Mouse (Mus musculus) yolk sac, embryonic 10.5 days (tissue): ENCODE measurements at regions not wholly inside any gene's neighbourhood (a gene's known extent, or its start where the extent isn't known, plus 50 kb on each side); places are given as distances from the start of the nearest gene placed in this dataset.
"Not testable (repeated sequence)": the region's sequence is repeated elsewhere in the genome, so short reads cannot be mapped to it uniquely, and the experiment has no call there.

Source experiments
- DNase-seq: peaks from one replicate; pipeline ENCODE4 v3.0.0-alpha.2; 2017; ENCODE audit warnings: low spot score

DNA sequence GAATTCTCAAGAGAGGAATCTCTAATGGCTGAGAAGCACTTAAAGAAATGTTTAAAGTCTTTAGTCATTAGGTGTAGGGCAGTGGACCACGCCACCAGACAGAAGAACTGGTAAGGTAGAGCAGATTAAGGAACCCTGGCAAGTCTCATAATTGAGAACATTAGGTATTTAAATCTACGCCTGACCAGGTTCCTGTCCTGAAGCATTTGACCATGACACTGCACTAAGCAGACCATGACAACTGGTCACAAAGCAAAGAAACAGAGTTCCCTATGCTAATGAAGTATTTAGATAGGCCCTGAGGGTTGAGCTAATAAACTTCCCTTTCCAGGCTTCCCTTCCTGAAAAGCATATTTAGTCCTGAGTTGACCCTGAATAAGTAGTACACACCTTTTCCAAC, 562.3 kb downstream of the Cdh11 start:
- no peak for DNase-seq

GRCm38 (mm10) chr8:102205633-102206032, 579.8 kb downstream of the Cdh11 start:
- no peak for DNase-seq

- DNase-seq, result no peak
These were observed 625.8 kb downstream of the Cdh11 start for GRCm38 (mm10) chr8:102159541-102160197.

- no peak for DNase-seq
These were observed 666.8 kb downstream of the Cdh11 start for GRCm38 (mm10) chr8:102118657-102119056.

GRCm38 (mm10) chr8:102116846-102117403, 668.5 kb downstream of the Cdh11 start:
- no peak for DNase-seq

DNA sequence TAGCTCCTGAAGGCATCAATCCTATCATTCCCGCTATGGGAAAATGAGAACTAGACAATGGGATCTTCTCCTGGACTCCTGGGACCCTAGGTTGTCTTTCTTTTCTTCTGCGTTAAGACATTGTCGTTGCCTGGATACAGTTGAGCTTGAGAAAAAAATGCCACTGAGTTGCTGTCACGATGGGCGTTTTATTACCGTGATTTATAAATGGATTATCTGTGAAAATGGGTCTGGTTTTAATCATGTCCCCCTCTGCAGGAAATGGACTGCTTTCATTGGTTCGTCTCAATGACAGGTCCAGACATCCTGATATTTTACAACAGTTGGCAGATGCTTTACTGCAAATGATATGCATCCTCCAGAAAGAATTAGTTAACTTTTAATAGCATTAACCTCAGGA, 681.7 kb downstream of the Cdh11 start:
- peak; percentile 2 for DNase-seq

GRCm38 (mm10) chr8:102096726-102097125, 688.7 kb downstream of the Cdh11 start:
- no peak for DNase-seq

GRCm38 (mm10) chr8:102085927-102086326, 699.5 kb downstream of the Cdh11 start:
- no peak for DNase-seq

- no peak for DNase-seq
These were observed 709.8 kb downstream of the Cdh11 start for GRCm38 (mm10) chr8:102075611-102076010.

- no peak for DNase-seq
These were observed 721.3 kb downstream of the Cdh11 start for GRCm38 (mm10) chr8:102064137-102064536.

DNA sequence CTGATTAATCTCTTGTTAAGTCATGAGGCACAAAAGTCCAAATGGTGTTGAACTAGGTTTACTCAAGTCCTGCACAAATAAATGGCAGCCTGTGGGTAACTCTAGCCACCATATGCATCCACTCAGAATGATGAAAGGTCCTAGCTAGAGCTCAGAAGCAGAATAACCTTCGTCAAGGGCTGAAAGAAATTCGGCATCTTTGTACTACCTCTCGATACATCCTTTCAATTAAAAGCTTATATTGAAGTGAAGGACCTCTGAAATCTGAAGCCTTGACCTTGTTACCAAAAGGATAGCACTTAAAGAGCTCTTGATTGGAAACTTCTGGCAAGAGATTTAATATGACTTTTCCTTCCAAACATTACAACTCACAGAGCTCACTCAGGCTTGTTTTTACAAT, 732.0 kb downstream of the Cdh11 start:
- DNase-seq, result no peak

DNA sequence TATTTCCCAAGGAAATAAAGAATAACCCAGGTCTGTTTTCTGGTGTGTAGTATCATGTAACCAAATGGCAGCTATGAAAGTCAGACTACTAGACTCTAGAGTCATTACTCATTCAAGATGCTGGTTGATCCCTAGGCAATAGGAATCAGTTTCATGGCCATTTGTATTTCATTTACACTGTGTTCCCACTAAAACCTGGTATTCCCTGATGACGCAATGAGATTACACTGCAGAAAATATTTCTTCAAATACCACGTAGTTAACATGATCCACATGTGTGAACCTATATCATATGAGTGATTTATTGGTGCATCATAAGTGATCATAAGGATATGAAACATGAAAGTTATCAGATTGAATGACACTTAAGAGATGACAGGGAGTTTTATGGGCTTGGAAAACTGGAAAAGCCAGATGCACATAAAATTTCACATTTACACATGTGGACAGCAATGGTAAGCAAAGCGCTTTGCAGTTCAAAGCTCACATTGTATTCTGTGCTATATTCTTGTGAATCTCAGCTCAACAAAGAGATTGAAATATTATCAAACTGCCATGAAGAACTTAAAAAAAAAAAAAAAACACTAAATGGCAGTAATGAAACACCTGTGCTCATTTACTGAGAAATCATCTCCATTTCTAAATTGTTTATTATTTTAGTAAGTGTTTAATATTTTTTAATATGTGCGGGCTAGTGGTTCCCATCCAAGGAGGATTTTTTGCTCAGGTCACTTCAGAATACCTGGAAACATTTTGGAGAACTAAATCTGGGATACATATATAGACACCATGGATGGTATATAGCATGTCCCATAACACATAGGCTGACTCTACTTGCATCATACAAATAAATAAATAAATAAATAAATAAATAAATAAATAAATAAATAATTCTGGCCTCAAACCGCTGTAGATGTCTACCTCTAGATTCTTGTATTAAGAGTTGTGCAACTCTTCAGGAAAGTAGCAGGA, 758.2 kb downstream of the Cdh11 start:
- no peak for DNase-seq

DNA sequence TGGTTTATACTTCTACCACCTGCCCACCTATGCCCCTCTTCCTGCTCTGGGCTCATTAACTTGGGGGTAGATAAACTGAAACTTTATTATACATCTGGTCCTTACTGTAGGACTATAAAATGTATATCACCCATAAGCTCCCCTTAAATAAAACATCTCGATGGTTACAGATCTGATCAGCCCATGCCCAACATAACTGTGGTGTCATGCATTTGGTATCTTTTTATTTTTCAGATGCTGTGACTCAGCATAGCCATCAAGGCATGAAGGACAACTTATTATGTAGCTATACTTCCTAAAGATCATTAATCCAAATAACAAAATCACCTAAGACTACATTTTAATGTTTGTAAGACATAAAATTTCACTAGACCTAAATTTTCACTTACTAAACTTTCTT, 761.0 kb downstream of the Cdh11 start:
- no peak for DNase-seq

DNA sequence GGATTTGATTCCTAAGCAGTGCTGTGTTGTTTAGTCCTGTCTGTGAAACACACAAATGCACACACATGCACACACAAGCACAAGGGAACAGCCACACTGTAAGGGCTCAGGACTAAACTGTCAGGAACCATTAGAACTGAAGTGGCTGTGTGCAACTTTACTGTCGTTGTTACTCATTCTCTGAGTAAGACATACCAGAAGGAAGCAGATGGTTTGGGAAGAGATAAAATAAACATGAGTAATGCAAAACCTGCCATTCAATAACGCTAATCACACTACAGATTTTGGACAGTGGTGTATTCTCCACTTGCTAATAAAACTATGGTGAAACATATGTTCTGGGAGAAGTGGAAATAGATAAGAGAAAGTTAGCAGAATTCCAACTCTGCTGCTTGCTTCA, 767.7 kb downstream of the Cdh11 start:
- no peak for DNase-seq

GRCm38 (mm10) chr8:102000326-102001016, 785.0 kb downstream of the Cdh11 start:
- DNase-seq, result no peak

- not testable (repeated sequence) for DNase-seq
These were observed 788.7 kb downstream of the Cdh11 start for GRCm38 (mm10) chr8:101996761-101997160.

GRCm38 (mm10) chr8:101956832-101957231, 828.6 kb downstream of the Cdh11 start:
- no peak for DNase-seq

GRCm38 (mm10) chr8:101950599-101950998, 834.8 kb downstream of the Cdh11 start:
- no peak for DNase-seq

DNA sequence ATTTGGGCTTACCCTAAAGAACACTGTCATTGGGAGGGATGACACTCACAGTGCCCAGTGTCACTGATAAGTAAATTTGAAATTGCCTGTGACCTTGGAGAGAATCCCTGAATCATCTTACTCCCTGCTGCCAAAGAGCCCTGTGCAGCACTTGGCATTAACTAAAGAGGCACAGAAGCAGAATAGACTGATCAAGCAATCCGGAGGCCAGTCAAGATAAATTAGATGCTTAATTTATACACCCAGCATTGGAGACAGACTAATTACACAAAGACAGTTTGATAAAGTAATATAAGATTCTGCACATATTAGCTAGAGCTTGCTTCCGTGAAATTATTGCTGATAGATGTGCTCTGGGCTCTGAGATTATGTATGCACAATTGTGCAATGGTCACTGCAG, 847.6 kb downstream of the Cdh11 start:
- DNase-seq, result no peak

DNA sequence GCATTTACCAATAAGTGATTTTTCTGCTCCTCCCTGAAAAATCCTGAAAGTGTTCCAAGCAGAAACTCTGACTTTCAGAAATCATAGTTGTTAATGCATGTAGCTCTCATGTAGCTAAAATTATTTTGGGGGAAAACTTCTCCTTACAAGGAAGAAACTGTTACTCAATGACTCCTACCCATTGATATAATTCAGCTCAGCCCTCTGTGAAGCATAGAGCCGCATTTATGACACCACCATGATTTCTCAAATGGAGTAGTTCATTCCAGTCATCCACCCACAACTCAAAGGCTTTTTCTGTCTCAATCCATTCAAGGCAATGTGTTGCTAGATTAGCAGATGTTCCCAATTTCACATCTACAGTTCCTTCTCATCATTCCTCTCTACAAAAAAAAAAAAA, 871.8 kb downstream of the Cdh11 start:
- no peak for DNase-seq
